Mouse (Mus musculus) effector memory CD4-positive, alpha-beta T cell, adult 7 months (primary cell): Measurements from ENCODE around the gene Inppl1. TPM values are rescaled to one million over a fixed set of nuclear protein-coding genes. Genes with fewer than 3 reads are reported as not detected.

Experiments
- polyA plus RNA-seq: library from polyadenylated mRNA; unstranded; fragments of 100-300 nt; shearing (Covaris generic); gene quantifications from one replicate; pipeline ENCODE4 v1.2.1, GENCODE M21; 2017

Inppl1 gene
- polyA plus RNA-seq = 8.5 TPM

DNA sequence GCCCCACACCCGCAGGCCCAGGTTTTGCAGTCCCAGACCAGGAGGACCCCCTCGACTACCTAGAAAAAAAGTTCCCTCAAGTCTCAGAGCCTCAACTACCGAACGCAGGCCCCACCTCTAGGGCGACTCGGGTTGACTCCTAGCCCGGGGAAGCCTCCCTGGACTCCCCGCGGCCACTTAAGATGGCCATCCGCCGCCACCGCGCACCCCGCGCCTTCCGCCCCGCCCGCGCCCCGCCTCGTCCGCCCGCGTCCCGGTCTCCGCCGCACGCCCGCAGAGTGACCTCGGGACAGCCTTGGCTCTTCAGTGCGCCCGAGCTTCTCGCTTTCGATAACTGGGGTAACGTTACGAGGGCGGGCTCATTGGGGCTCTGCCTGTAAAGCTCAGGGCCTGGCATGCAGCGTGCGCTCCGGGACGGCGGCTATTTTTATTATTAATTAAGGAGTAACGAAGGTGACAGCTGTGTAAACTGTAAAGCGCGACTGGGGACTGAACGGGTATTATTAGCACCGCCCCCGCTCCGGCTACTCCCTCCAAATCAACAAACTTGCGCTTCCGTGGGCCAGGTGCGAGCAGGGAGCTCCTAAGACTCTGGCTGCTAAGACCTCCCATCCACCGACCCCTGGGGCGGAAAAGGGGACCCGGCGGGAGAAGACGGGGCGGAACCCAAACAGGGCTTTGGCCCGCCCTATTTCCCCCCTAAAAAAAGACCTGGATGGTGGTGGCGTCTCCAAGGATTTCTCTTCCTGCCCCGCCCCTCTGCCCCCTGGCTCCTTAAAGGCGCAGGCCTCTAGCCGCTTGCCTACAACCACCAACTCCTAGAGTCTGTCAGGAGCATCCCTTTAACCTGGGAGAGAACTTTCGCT, at the start of gene Inppl1:
Inppl1 (minus strand) TSS at position 624 of the 866 bp plus-strand sequence.

DNA sequence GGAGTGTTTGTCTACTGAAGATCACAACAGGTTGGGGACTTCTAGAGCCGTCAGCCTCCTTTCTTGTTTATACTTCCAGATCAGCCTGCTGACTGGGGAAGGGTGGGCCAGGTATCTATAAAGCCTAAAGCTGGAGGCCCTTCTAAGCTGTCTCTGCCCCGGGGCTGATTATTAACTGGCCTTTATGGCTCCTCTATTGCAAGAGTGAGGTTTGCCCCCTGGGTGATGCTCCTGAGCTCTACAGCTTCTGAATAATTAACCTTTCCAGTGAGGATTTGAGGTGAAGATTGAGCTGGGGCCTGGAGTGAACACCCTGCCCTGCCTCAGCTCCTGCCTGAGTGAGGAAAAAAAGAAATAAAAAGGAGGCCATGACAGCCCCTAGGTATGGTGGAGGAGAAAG, 32.6 kb upstream of the Inppl1 start, which contains the start of gene Folr1:
Folr1 (minus strand) TSS at position 160 of the 400 bp plus-strand sequence.

DNA sequence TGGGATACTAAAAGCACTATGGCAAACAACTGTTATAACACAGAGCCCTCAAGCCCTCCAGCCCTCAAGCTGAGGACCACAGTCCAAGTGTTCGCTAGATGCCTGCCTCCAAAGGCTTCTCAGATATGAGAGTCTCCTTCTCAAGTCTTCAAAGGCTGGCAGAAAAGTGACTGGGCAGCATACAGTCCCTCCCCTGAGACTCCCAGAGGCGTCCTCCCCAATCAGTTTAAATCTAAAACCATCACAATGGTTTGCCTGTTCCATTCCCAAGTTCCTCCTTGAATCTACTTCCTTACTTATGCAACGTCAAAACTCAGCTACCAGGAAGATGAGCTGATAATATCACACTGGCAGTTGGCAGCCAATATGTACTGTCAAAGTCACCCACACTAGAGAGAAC, 25.4 kb upstream of the Inppl1 start, which contains the start of gene Anapc15:
Anapc15 (plus strand) TSS at position 301 of the 400 bp plus-strand sequence.

DNA sequence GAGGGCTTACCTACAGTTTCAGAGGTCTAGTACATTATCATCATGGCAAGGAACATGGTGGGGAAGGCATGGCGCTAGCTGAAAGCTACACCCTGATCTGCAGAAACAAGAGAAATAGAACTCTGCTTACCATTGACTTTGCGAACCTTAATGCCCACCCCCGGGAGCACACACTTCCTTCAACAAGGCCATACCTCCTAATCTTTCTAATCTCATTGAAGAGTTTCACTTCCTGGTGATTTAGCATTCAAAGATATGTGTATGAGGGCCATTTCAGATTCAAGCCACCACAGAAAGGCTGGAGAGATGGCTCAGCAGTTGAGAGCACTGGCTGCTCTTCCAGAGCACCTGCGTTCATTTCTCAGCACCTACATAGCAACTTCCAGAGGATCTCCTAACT, 19.1 kb upstream of the Inppl1 start, which contains the start of gene Folr2:
Folr2 (minus strand) TSS at position 101 of the 400 bp plus-strand sequence.

DNA sequence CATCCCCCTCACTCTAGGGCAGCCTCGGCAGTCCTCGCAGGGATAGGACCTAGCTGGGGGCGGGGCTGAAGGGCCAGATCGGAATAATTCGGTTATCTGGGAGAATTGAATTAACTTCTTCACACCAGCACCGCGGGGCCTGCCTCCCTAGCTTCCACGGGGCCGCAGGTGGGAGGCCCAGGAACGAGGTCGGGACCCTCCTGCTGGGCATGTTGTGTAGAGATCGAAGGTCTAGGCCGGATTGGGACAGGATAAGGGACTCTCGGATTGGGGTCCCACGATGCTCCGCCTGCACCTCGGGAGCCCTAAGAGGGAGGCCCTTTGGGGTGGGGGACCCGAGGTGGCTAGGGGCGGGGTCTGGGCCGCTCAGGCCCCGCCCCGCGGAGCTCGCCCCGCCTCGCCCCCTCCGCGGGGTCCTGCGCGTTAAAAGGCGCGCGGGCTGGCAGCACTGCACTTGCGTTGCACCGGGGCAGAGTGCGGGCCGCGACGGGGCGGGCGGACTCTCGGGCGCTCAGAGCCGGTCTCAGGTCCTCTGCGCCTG, 20.1 kb downstream of the Inppl1 start, which contains the start of gene Phox2a:
Phox2a (plus strand) TSS at position 453 of the 541 bp plus-strand sequence.

Other genes with a start within 250 kb of the Inppl1 start
- 30.2 TPM for gene Clpb, start 174.6 kb downstream of the Inppl1 start, polyA plus RNA-seq
- not detected for gene Phox2a, start 19.9 kb downstream of the Inppl1 start, polyA plus RNA-seq
- gene Folr2, start 19.0 kb upstream of the Inppl1 start, polyA plus RNA-seq = not detected
- 24.8 TPM for gene Anapc15, start 25.5 kb upstream of the Inppl1 start, polyA plus RNA-seq
- gene Folr1, start 32.6 kb upstream of the Inppl1 start, polyA plus RNA-seq = not detected
- gene Lamtor1, start 67.7 kb upstream of the Inppl1 start, polyA plus RNA-seq = 74.6 TPM
- gene Tomt, start 68.1 kb upstream of the Inppl1 start, polyA plus RNA-seq = not detected
- gene Lrrc51, start 95.7 kb upstream of the Inppl1 start, polyA plus RNA-seq = 3.7 TPM
- 131 TPM for gene Numa1, start 95.9 kb upstream of the Inppl1 start, polyA plus RNA-seq
- 4.4 TPM for gene Il18bp, start 180.5 kb upstream of the Inppl1 start, polyA plus RNA-seq
- gene Rnf121, start 227.2 kb upstream of the Inppl1 start, polyA plus RNA-seq = 18.6 TPM
- 24.6 TPM for gene Xndc1, start 227.3 kb upstream of the Inppl1 start, polyA plus RNA-seq
- 0.27 TPM for gene Xntrpc, start 227.5 kb upstream of the Inppl1 start, polyA plus RNA-seq
- 0.20 TPM for gene Trpc2, start 244.9 kb upstream of the Inppl1 start, polyA plus RNA-seq